Mouse (Mus musculus) bone marrow macrophage, adult 2 months (primary cell): ENCODE results near the gene Rasip1.

Experiments used
- CTCF ChIP-seq: IDR thresholded peaks from 2 replicates; pipeline ENCODE4 v1.5.1; 2012; ENCODE audit warnings: low read depth, mild to moderate bottlenecking, low read length, moderate library complexity
- POLR2A ChIP-seq: IDR thresholded peaks from 2 replicates; pipeline ENCODE4 v1.6.1; 2012; ENCODE audit warnings: mild to moderate bottlenecking, low read depth, low read length, borderline replicate concordance

DNA sequence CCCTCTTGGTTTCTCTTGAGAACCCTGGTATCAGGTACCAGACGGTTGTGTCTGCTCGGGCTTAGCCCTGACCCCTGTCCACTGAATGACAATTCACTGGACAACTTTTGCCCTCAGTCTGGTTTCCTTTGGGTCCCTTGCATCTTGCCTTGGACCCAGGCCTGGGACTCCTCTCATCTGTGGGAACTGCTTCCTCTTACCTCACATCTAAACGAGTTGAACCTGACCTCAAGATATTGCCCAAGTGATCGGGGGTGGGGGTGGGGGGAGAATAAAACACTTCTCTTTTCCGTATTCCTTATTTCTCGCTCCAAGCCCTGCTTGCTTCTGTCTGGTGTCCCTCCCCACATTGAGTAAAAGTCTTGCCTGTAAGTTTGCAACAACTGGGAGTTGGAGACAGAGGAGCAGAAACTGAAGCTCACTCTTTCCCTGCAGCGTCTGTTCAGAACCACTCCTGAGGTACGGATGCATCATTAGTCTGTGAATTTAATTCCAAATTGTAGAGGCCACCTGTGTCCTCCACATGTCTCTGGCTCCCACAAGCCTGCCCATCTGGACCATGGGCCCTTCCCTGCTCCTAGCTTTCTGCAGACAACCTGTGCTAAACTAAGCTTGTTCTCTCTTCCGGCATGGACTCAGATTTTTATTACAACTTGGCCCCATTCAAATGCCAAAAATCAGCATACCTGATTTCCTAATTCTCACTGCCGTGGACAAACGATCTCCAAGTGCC, 33.6 kb downstream of the Rasip1 start:
- TF ChIP-seq CTCF, result no peak
- TF ChIP-seq POLR2A, result no peak
